Mouse (Mus musculus) liver, embryonic 11.5 days (tissue): ENCODE results near the gene Slit3. TPM values are rescaled to one million over a fixed set of nuclear protein-coding genes. Genes with fewer than 3 reads are reported as not detected.

Source experiments
- ATAC-seq: fragments of 200-750 bp; cut with Nextera tagmentation; replicated peaks from 2 replicates; pipeline ENCODE4 v1.8.0; 2017; ENCODE audit warnings: moderate number of reproducible peaks, mild to moderate bottlenecking, moderate TSS enrichment, moderate library complexity; ENCODE audit not compliant: low FRiP score
- DNase-seq: peaks from one replicate; pipeline ENCODE4 v3.0.0-alpha.2; 2017; ENCODE audit warnings: low spot score
- H3K27ac ChIP-seq: fragments of 300-500 bp; sonication (generic); 2 replicates; pipeline ENCODE4 v1.5.1; 2014; ENCODE audit warnings: mild to moderate bottlenecking, low read depth, low read length, control low read depth
- H3K27me3 ChIP-seq: fragments of 300-500 bp; sonication (generic); replicated peaks from 2 replicates; pipeline ENCODE4 v1.6.1; 2014; ENCODE audit warnings: low read length, mixed read lengths; ENCODE audit not compliant: control insufficient read depth, insufficient read depth
- H3K36me3 ChIP-seq: fragments of 300-500 bp; sonication (generic); 2 replicates; pipeline ENCODE4 v1.6.1; 2014; ENCODE audit warnings: mild to moderate bottlenecking, low read length, moderate library complexity, mixed read lengths; ENCODE audit not compliant: control insufficient read depth, insufficient read depth
- H3K4me1 ChIP-seq: fragments of 300-500 bp; sonication (generic); replicated peaks from 2 replicates; pipeline ENCODE4 v1.6.1; 2014; ENCODE audit warnings: low read length, mixed read lengths; ENCODE audit not compliant: control insufficient read depth, insufficient read depth
- H3K4me2 ChIP-seq: fragments of 300-500 bp; sonication (generic); 2 replicates; pipeline ENCODE4 v1.6.1; 2014; ENCODE audit warnings: mild to moderate bottlenecking, control low read depth, moderate library complexity
- H3K4me3 ChIP-seq: fragments of 300-500 bp; sonication (generic); 2 replicates; pipeline ENCODE4 v1.5.1; 2014; ENCODE audit warnings: low read depth, low read length, control low read depth
- H3K9ac ChIP-seq: fragments of 300-500 bp; sonication (generic); 2 replicates; pipeline ENCODE4 v1.6.1; 2014; ENCODE audit warnings: low read depth, low read length, control low read depth
- H3K9me3 ChIP-seq: fragments of 300-500 bp; sonication (generic); 2 replicates; pipeline ENCODE4 v1.6.1; 2016; ENCODE audit warnings: low read length, inconsistent platforms, mixed read lengths; ENCODE audit not compliant: control insufficient read depth
- WGBS: fragments of 180-500 bp; shearing (Covaris S2); extraction: QIAGEN DNeasy Blood & Tissue Kit; methylation state at CpG from one replicate; pipeline ENCODE4 v1.1.7; 2014; 5-methylcytosine and 5-hydroxymethylcytosine counted together
- polyA plus RNA-seq: library from polyadenylated mRNA; unstranded; fragments of >200 nt; fragmentation: Nextera tagmentation; extraction: Ambion mirVana; gene quantifications from 2 replicates; pipeline ENCODE4 v1.2.1, GENCODE M21; 2014

The Slit3 gene
- polyA plus RNA-seq, 1 experiment from 2014 or later: 6.8 TPM

DNA sequence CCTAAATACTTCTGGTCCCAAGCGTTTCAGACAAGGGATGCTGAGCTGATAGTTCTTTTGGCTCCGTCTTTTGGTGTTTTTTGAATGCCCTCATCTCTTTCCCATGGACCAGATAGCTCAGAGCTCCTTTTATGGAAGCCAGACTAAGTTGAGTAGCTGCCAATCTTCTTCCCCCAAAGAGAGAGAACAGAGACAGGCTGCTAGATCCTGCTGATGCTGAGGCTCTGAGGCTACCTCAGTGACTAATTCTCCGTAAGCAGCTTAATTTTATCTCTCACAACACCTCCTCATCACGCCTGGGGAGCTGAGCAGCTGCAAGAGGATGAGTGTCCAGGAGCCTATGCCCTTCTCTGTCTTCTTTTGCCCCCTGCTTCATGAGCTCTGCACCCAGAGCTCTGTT lies 486.2 kb downstream of the Slit3 start:
- no peak overlapping the region for H3K9ac ChIP-seq
- DNase-seq (no peak), ATAC-seq (no peak)
- no peaks in the 10 kb centered on the region for H3K9me3 ChIP-seq
- H3K36me3 ChIP-seq: no peaks in the 10 kb centered on the region
- H3K4me2 ChIP-seq: no peak overlapping the region
- WGBS: 58% methylated on average over 4 of the region's 4 CpGs
- no peak overlapping the region for H3K4me3 ChIP-seq
- no peaks in the 10 kb centered on the region for H3K27me3 ChIP-seq
- H3K4me1 ChIP-seq: no peaks in the 10 kb centered on the region
- no peak overlapping the region for H3K27ac ChIP-seq

GRCm38 (mm10) chr11:35608794-35609193 lies 487.8 kb downstream of the Slit3 start:
- no peaks in the 10 kb centered on the region for H3K4me1 ChIP-seq
- no peaks in the 10 kb centered on the region for H3K27me3 ChIP-seq
- no peak overlapping the region for H3K4me3 ChIP-seq
- H3K27ac ChIP-seq: no peak overlapping the region
- no peak for ATAC-seq
- WGBS: 77% methylated on average over 5 of the region's 5 CpGs
- H3K9ac ChIP-seq: no peak overlapping the region
- H3K9me3 ChIP-seq: no peaks in the 10 kb centered on the region
- no peak for DNase-seq
- H3K4me2 ChIP-seq: no peak overlapping the region
- H3K36me3 ChIP-seq: no peaks in the 10 kb centered on the region

- Histone ChIP-seq H3K27ac (no peak overlapping the region), H3K4me2 (no peak overlapping the region), H3K4me1 (no peaks in the 10 kb centered on the region), H3K36me3 (no peaks in the 10 kb centered on the region), H3K9me3 (no peaks in the 10 kb centered on the region), H3K4me3 (no peak overlapping the region), H3K9ac (no peak overlapping the region), H3K27me3 (no peaks in the 10 kb centered on the region)
- DNase-seq (no peak), ATAC-seq (no peak)
- WGBS: 56% methylated on average over 13 of the region's 13 CpGs
Measured at GRCm38 (mm10) chr11:35612262-35612896, 491.4 kb downstream of the Slit3 start.

DNA sequence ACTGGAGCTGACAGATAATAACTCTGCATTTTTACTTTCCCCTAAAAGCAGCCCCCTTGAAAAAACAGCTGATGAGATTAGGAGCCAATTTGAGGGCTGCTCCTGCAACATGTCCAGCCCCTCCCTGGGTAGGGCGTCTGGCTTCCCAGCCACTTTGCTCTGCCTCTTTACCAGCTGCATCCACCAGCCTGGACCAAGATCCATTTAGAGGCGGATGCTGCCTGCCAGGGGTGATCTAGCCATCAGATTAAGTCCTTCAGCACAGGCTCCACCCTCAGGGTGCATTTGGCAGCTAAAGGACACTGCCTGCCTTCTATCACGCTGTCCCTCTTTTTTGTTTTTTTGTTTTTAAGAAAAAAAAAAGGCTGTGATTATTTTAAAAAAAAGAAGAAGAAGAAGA lies 493.5 kb downstream of the Slit3 start:
- Histone ChIP-seq H3K9me3 (no peaks in the 10 kb centered on the region), H3K4me3 (no peak overlapping the region), H3K9ac (no peak overlapping the region), H3K36me3 (no peaks in the 10 kb centered on the region), H3K4me2 (no peak overlapping the region), H3K4me1 (no peaks in the 10 kb centered on the region), H3K27me3 (no peaks in the 10 kb centered on the region), H3K27ac (no peak overlapping the region)
- ATAC-seq: no peak
- WGBS: 31% methylated on average over 3 of the region's 3 CpGs
- DNase-seq: no peak

DNA sequence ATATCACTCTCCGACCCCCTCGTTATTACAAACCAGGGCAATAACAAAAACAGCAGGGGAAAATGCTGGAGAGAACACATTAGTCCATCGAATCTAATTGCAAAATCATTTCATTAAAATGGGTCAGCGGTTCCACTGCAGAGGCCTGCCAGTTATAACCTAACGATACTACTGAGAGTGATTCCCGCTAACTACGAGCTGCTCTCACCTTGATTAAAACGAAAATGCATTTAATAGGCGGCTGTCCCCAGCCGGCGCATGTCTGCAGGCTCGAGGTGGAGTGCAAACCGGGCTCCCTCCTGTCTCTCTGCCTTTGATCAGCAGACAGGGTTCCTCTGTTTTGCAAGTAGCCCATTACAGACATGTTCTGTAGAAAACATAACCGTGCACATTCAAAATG lies 498.4 kb downstream of the Slit3 start:
- Histone ChIP-seq H3K4me3 (no peak overlapping the region), H3K27me3 (no peaks in the 10 kb centered on the region), H3K36me3 (no peaks in the 10 kb centered on the region), H3K27ac (no peak overlapping the region), H3K9me3 (no peaks in the 10 kb centered on the region), H3K9ac (no peak overlapping the region), H3K4me2 (no peak overlapping the region), H3K4me1 (no peaks in the 10 kb centered on the region)
- WGBS: 87% methylated on average over 14 of the region's 14 CpGs
- no peak for ATAC-seq
- DNase-seq: no peak

- H3K4me1 ChIP-seq: no peaks in the 10 kb centered on the region
- H3K9me3 ChIP-seq: no peaks in the 10 kb centered on the region
- H3K4me2 ChIP-seq: no peak overlapping the region
- no peaks in the 10 kb centered on the region for H3K36me3 ChIP-seq
- ATAC-seq (no peak), DNase-seq (no peak)
- no peak overlapping the region for H3K9ac ChIP-seq
- 82% methylated on average over 3 of the region's 3 CpGs for WGBS
- H3K27me3 ChIP-seq: no peaks in the 10 kb centered on the region
- no peak overlapping the region for H3K4me3 ChIP-seq
- no peak overlapping the region for H3K27ac ChIP-seq
Measured at GRCm38 (mm10) chr11:35622736-35623135, 501.7 kb downstream of the Slit3 start.

DNA sequence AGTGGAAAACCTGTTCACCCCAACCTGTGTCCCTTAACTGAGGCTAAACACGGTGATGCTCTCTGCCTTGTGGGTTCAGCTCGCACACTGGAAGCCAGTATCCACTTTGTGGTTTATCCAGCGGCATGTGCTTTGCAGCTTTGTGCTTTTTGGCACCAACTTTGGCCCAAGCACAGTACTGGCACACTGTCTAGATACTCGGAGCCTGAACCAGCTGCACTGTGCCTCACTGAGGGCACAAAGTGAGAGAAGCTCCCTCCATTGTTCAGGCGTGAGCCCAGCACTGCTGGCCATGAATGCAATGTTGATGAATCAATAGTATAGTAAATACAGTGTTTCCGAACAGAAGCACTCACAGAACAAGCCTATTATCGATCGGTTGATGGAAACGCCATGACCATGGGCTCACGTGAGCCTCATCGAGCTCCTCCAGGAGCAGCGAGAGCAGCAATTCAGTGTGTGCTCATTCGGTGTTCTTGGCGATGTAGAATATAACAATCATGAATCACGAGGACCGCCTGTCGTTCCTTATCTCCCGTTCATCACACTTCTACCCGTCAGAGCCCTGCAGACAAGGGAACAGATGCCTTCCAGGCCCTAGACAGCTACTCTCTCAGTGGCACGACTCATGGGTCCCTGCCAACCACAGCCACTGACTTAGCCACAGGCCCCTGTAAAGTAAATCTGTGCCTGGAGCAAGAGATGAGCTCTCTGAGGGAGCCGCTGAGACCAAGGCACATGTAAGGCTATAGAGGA lies 503.7 kb downstream of the Slit3 start:
- Histone ChIP-seq H3K9me3 (no peaks in the 10 kb centered on the region), H3K27me3 (no peaks in the 10 kb centered on the region), H3K4me3 (no peak overlapping the region), H3K4me1 (no peaks in the 10 kb centered on the region), H3K36me3 (no peaks in the 10 kb centered on the region), H3K9ac (no peak overlapping the region), H3K4me2 (no peak overlapping the region), H3K27ac (no peak overlapping the region)
- 73% methylated on average over 21 of the region's 21 CpGs for WGBS
- ATAC-seq: no peak
- no peak for DNase-seq

- ATAC-seq: no peak
- H3K27ac ChIP-seq: no peak overlapping the region
- H3K9ac ChIP-seq: no peak overlapping the region
- DNase-seq: no peak
- H3K4me2 ChIP-seq: no peak overlapping the region
- no peak overlapping the region for H3K4me3 ChIP-seq
- WGBS: 63% methylated on average over 5 of the region's 6 CpGs
- H3K36me3 ChIP-seq: no peaks in the 10 kb centered on the region
- no peaks in the 10 kb centered on the region for H3K27me3 ChIP-seq
- H3K4me1 ChIP-seq: no peaks in the 10 kb centered on the region
- no peaks in the 10 kb centered on the region for H3K9me3 ChIP-seq
Measured at GRCm38 (mm10) chr11:35625576-35625975, 504.6 kb downstream of the Slit3 start.
